Mouse (Mus musculus) midbrain, embryonic 11.5 days (tissue): Measurements from ENCODE around the gene Eif4ebp2. TPM values are rescaled to one million over a fixed set of nuclear protein-coding genes. Genes with fewer than 3 reads are reported as not detected.
A peak's percentile ranks its signal among the peaks of the same experiment; 100 is the strongest.

Source experiments
- ATAC-seq: fragments of 200-750 bp; cut with Nextera tagmentation; 2 replicates; pipeline ENCODE4 v1.8.0; 2017; ENCODE audit warnings: moderate TSS enrichment, moderate library complexity; ENCODE audit not compliant: low FRiP score
- DNase-seq: peaks from one replicate; pipeline ENCODE4 v3.0.0; 2015; ENCODE audit warnings: low spot score; ENCODE audit errors: missing footprints
- H3K27ac ChIP-seq: fragments of 300-500 bp; sonication (generic); 2 replicates; pipeline ENCODE4 v1.5.1; 2014; ENCODE audit warnings: low read depth, low read length
- H3K27me3 ChIP-seq: fragments of 300-500 bp; sonication (generic); 2 replicates; pipeline ENCODE4 v1.6.1; 2014; ENCODE audit warnings: mild to moderate bottlenecking, low read length, moderate library complexity, mixed read lengths; ENCODE audit not compliant: control insufficient read depth, insufficient read depth
- H3K36me3 ChIP-seq: fragments of 300-500 bp; sonication (generic); 2 replicates; pipeline ENCODE4 v1.6.1; 2014; ENCODE audit warnings: mild to moderate bottlenecking, low read length, moderate library complexity, mixed read lengths; ENCODE audit not compliant: control insufficient read depth, insufficient read depth
- H3K4me1 ChIP-seq: fragments of 300-500 bp; sonication (generic); 2 replicates; pipeline ENCODE4 v1.6.1; 2014; ENCODE audit warnings: low read length; ENCODE audit not compliant: control insufficient read depth, insufficient read depth
- H3K4me2 ChIP-seq: fragments of 300-500 bp; sonication (generic); 2 replicates; pipeline ENCODE4 v1.6.1; 2014; ENCODE audit warnings: mild to moderate bottlenecking, moderate library complexity
- H3K4me3 ChIP-seq: fragments of 300-500 bp; sonication (generic); 2 replicates; pipeline ENCODE4 v1.5.1; 2014; ENCODE audit warnings: low read depth, low read length
- H3K9ac ChIP-seq: fragments of 300-500 bp; sonication (generic); 2 replicates; pipeline ENCODE4 v1.6.1; 2014; ENCODE audit warnings: low read length
- H3K9me3 ChIP-seq: fragments of 300-500 bp; sonication (generic); 2 replicates; pipeline ENCODE4 v1.6.1; 2016; ENCODE audit warnings: low read length; ENCODE audit not compliant: control insufficient read depth
- WGBS: fragments of 180-500 bp; shearing (Covaris S2); extraction: QIAGEN DNeasy Blood & Tissue Kit; methylation state at CpG from one replicate; pipeline ENCODE4 v1.1.7; 2014; 5-methylcytosine and 5-hydroxymethylcytosine counted together
- polyA plus RNA-seq: library from polyadenylated mRNA; unstranded; fragments of >200 nt; fragmentation: Nextera tagmentation; extraction: Ambion mirVana; gene quantifications from 2 replicates; pipeline ENCODE4 v1.2.1, GENCODE M21; 2014

Eif4ebp2 gene
- polyA plus RNA-seq, 1 experiment from 2014 or later: 32.6 TPM

- 21% methylated on average over 5 of the region's 5 CpGs for WGBS
- Histone ChIP-seq H3K36me3 (no peaks in the 10 kb centered on the region), H3K9ac (no peak overlapping the region), H3K4me1 (peaks cover 7% of the 10 kb centered on the region), H3K27ac (no peak overlapping the region), H3K4me3 (no peak overlapping the region), H3K27me3 (no peaks in the 10 kb centered on the region), H3K9me3 (no peaks in the 10 kb centered on the region), H3K4me2 (no peak overlapping the region)
- DNase-seq: no peak
- no peak for ATAC-seq
Observed at GRCm38 (mm10) chr10:61389020-61389419, 63.4 kb downstream of the Eif4ebp2 start.

- Histone ChIP-seq H3K4me2 (no peak overlapping the region), H3K9ac (no peak overlapping the region), H3K9me3 (no peaks in the 10 kb centered on the region), H3K27me3 (0 out of 2 replicates have a peak, but pooled peaks cover under 1% of the 10 kb centered on the region), H3K36me3 (no peaks in the 10 kb centered on the region), H3K4me3 (no peak overlapping the region), H3K4me1 (peaks cover 21% of the 10 kb centered on the region), H3K27ac (no peak overlapping the region)
- 81% methylated on average over 6 of the region's 6 CpGs for WGBS
- no peak for DNase-seq
- no peak for ATAC-seq
Observed at GRCm38 (mm10) chr10:61386284-61386683, 66.2 kb downstream of the Eif4ebp2 start.

GRCm38 (mm10) chr10:61385174-61385573, 67.3 kb downstream of the Eif4ebp2 start:
- Histone ChIP-seq H3K9me3 (no peaks in the 10 kb centered on the region), H3K4me2 (no peak overlapping the region), H3K36me3 (no peaks in the 10 kb centered on the region), H3K27me3 (peaks cover 5% of the 10 kb centered on the region; the same call in 1 of the 2 replicates), H3K9ac (no peak overlapping the region), H3K27ac (no peak overlapping the region), H3K4me1 (peaks cover 26% of the 10 kb centered on the region), H3K4me3 (no peak overlapping the region)
- ATAC-seq: no peak
- 83% methylated on average over 6 of the region's 6 CpGs for WGBS
- no peak for DNase-seq

GRCm38 (mm10) chr10:61383715-61384047, 68.8 kb downstream of the Eif4ebp2 start:
- Histone ChIP-seq H3K9me3 (no peaks in the 10 kb centered on the region), H3K9ac (peak overlapping the region; percentile 72), H3K4me3 (peak overlapping the region; percentile 53), H3K4me2 (peak overlapping the region; percentile 90), H3K4me1 (peaks cover 22% of the 10 kb centered on the region), H3K36me3 (no peaks in the 10 kb centered on the region), H3K27ac (no peak overlapping the region), H3K27me3 (peaks cover 5% of the 10 kb centered on the region; the same call in 1 of the 2 replicates)
- peak; percentile 23; the same call in 1 of the 2 replicates for ATAC-seq
- WGBS: 1% methylated on average over 11 of the region's 11 CpGs
- DNase-seq: no peak

GRCm38 (mm10) chr10:61383021-61383714, 69.3 kb downstream of the Eif4ebp2 start, which contains the start of gene Pald1:
TSS of gene Pald1 (minus strand) at chr10:61383530.
- H3K36me3 ChIP-seq: no peaks in the 10 kb centered on the region
- H3K4me1 ChIP-seq: peaks cover 22% of the 10 kb centered on the region
- peaks cover 5% of the 10 kb centered on the region; the same call in 1 of the 2 replicates for H3K27me3 ChIP-seq
- ATAC-seq: peak; percentile 92
- H3K9ac ChIP-seq: peak within 1 kb of the TSS; percentile 72
- peak; percentile 98 for DNase-seq
- H3K9me3 ChIP-seq: no peaks in the 10 kb centered on the region
- WGBS: under 1% methylated on average over 57 of the region's 60 CpGs
- peak within 1 kb of the TSS; percentile 90 for H3K4me2 ChIP-seq
- H3K4me3 ChIP-seq: peak within 1 kb of the TSS; percentile 53
- no peak within 1 kb of the TSS for H3K27ac ChIP-seq

GRCm38 (mm10) chr10:61382281-61382731, 70.2 kb downstream of the Eif4ebp2 start:
- H3K27ac ChIP-seq: no peak overlapping the region
- DNase-seq (peak; percentile 93), ATAC-seq (0 out of 2 replicates have a peak, but pooled peaks have one; percentile 15)
- peaks cover 5% of the 10 kb centered on the region; the same call in 1 of the 2 replicates for H3K27me3 ChIP-seq
- no peaks in the 10 kb centered on the region for H3K36me3 ChIP-seq
- peak overlapping the region; percentile 72 for H3K9ac ChIP-seq
- H3K4me1 ChIP-seq: peaks cover 22% of the 10 kb centered on the region
- 2% methylated on average over 8 of the region's 8 CpGs for WGBS
- H3K9me3 ChIP-seq: no peaks in the 10 kb centered on the region
- H3K4me3 ChIP-seq: peak overlapping the region; percentile 53
- peak overlapping the region; percentile 90 for H3K4me2 ChIP-seq

- Histone ChIP-seq H3K36me3 (no peaks in the 10 kb centered on the region), H3K4me2 (peak overlapping the region; percentile 90), H3K9me3 (no peaks in the 10 kb centered on the region), H3K9ac (no peak overlapping the region), H3K27ac (no peak overlapping the region), H3K27me3 (peaks cover 5% of the 10 kb centered on the region; the same call in 1 of the 2 replicates), H3K4me3 (peak overlapping the region; percentile 53), H3K4me1 (peaks cover 22% of the 10 kb centered on the region)
- DNase-seq (no peak), ATAC-seq (no peak)
- WGBS: 11% methylated on average over 8 of the region's 8 CpGs
Observed at GRCm38 (mm10) chr10:61381823-61382222, 70.6 kb downstream of the Eif4ebp2 start.

GRCm38 (mm10) chr10:61380186-61380585, 72.3 kb downstream of the Eif4ebp2 start:
- no peak for ATAC-seq

GRCm38 (mm10) chr10:61379340-61380040, 73.0 kb downstream of the Eif4ebp2 start:
- H3K4me2 ChIP-seq: no peak overlapping the region

More at GRCm38 (mm10) chr10:61380186-61380585, 72.3 kb downstream of the Eif4ebp2 start:
- DNase-seq: peak; percentile 87
- H3K36me3 ChIP-seq: no peaks in the 10 kb centered on the region
- H3K27me3 ChIP-seq: peaks cover 5% of the 10 kb centered on the region; the same call in 1 of the 2 replicates
- WGBS: 7% methylated on average over 9 of the region's 9 CpGs
- no peak overlapping the region for H3K4me3 ChIP-seq
- H3K27ac ChIP-seq: no peak overlapping the region
- H3K9ac ChIP-seq: peak overlapping the region; percentile 10; the same call in 1 of the 2 replicates
- H3K9me3 ChIP-seq: no peaks in the 10 kb centered on the region
- H3K4me2 ChIP-seq: no peak overlapping the region; the same call in 1 of the 2 replicates
- H3K4me1 ChIP-seq: peaks cover 22% of the 10 kb centered on the region

More at GRCm38 (mm10) chr10:61379340-61380040, 73.0 kb downstream of the Eif4ebp2 start:
- H3K9ac ChIP-seq: no peak overlapping the region
- H3K27me3 ChIP-seq: peaks cover 5% of the 10 kb centered on the region; the same call in 1 of the 2 replicates
- ATAC-seq (no peak), DNase-seq (no peak)
- peaks cover 22% of the 10 kb centered on the region for H3K4me1 ChIP-seq
- 87% methylated on average over 13 of the region's 13 CpGs for WGBS
- no peaks in the 10 kb centered on the region for H3K36me3 ChIP-seq
- no peak overlapping the region for H3K27ac ChIP-seq
- H3K9me3 ChIP-seq: no peaks in the 10 kb centered on the region
- H3K4me3 ChIP-seq: no peak overlapping the region
